In genomic region chr3:88002291-88002976, GRCm38 (mm10) we compare ENCODE assay signal across 10 mouse cellular contexts. TPM values are rescaled to one million over a fixed set of nuclear protein-coding genes. Genes with fewer than 3 reads are reported as not detected.
A peak's percentile ranks its signal among the peaks of the same experiment; 100 is the strongest.
DNase-seq lines count a peak whose midpoint lies in the region; ATAC-seq lines count a peak whose summit lies in the region.
"Had no signal": no experiment of that assay in that cellular context is flagged by ENCODE, and none has a peak within 500 bp of the region (broad histone marks: within the 10 kb centered on the region; RNA-seq: fewer than 3 reads in every experiment).

No protein-coding gene starts in this region.

- H3K27ac ChIP-seq in embryonic facial prominence, embryonic 10.5 days (replicated peaks): no peak overlapping the region
- H3K27ac ChIP-seq in limb, embryonic 13.5 days: no peak overlapping the region
- H3K27ac ChIP-seq in neural tube, embryonic 15.5 days (replicated peaks): peak overlapping the region; percentile 62
- H3K27ac ChIP-seq: embryonic facial prominence, embryonic 13.5 days; kidney, postnatal 0 days; midbrain, embryonic 12.5 days had no signal

- peaks cover 84% of the 10 kb centered on the region for H3K27me3 ChIP-seq in embryonic facial prominence, embryonic 10.5 days (replicated peaks; ENCODE audit: low read depth, poor library complexity, severe bottlenecking)
- H3K27me3 ChIP-seq in limb, embryonic 13.5 days: peaks cover 90% of the 10 kb centered on the region
- peaks cover 70% of the 10 kb centered on the region for H3K27me3 ChIP-seq in neural tube, embryonic 15.5 days (replicated peaks)

- H3K36me3 ChIP-seq in embryonic facial prominence, embryonic 10.5 days (replicated peaks): no peaks in the 10 kb centered on the region
- no peaks in the 10 kb centered on the region for H3K36me3 ChIP-seq in limb, embryonic 13.5 days
- H3K36me3 ChIP-seq in neural tube, embryonic 15.5 days: no peaks in the 10 kb centered on the region
- H3K36me3 ChIP-seq: embryonic facial prominence, embryonic 13.5 days; midbrain, embryonic 12.5 days had no signal

- peaks cover 7% of the 10 kb centered on the region; the same call in 1 of the 2 replicates for H3K9me3 ChIP-seq in embryonic facial prominence, embryonic 10.5 days
- peaks cover 11% of the 10 kb centered on the region for H3K9me3 ChIP-seq in limb, embryonic 13.5 days
- no peaks in the 10 kb centered on the region; the same call in 1 of the 2 replicates for H3K9me3 ChIP-seq in neural tube, embryonic 15.5 days (replicated peaks)
- H3K9me3 ChIP-seq: embryonic facial prominence, embryonic 13.5 days had no signal

- intact Hi-C loops in left cerebral cortex, postnatal 4 days (cut with DNase I): no loop called here

- ATAC-seq in limb, embryonic 13.5 days (ENCODE audit: low FRiP score, low read depth): no peak
- peak; percentile 38 for ATAC-seq in neural tube, embryonic 15.5 days (ENCODE audit: low FRiP score)
- ATAC-seq in CD4-positive, CD25-positive, alpha-beta regulatory T cell, adult 4 months: no peak

- 6% methylated on average over 17 of the region's 17 CpGs for WGBS in embryonic facial prominence, embryonic 10.5 days
- 3% methylated on average over 17 of the region's 17 CpGs for WGBS in limb, embryonic 13.5 days
- 4% methylated on average over 17 of the region's 17 CpGs for WGBS in neural tube, embryonic 15.5 days

- peaks cover 26% of the 10 kb centered on the region for H3K4me1 ChIP-seq in embryonic facial prominence, embryonic 10.5 days
- H3K4me1 ChIP-seq in limb, embryonic 13.5 days: peaks cover 26% of the 10 kb centered on the region
- peaks cover 42% of the 10 kb centered on the region for H3K4me1 ChIP-seq in neural tube, embryonic 15.5 days

- peak overlapping the region; percentile 0; the same call in 1 of the 2 replicates for H3K4me3 ChIP-seq in embryonic facial prominence, embryonic 10.5 days
- H3K4me3 ChIP-seq in limb, embryonic 13.5 days: 0 out of 2 replicates have a peak overlapping the region, but pooled peaks have one; percentile 2
- no peak overlapping the region for H3K4me3 ChIP-seq in neural tube, embryonic 15.5 days (replicated peaks)
- H3K4me3 ChIP-seq: embryonic facial prominence, embryonic 13.5 days; midbrain, embryonic 12.5 days had no signal

- H3K9ac ChIP-seq in limb, embryonic 13.5 days: no peak overlapping the region
- no peak overlapping the region for H3K9ac ChIP-seq in neural tube, embryonic 15.5 days (replicated peaks)
- H3K9ac ChIP-seq: embryonic facial prominence, embryonic 13.5 days; midbrain, embryonic 12.5 days had no signal

- DNase-seq in left cerebral cortex, postnatal 4 days: peak; percentile 67
- DNase-seq in left cerebral cortex, adult 8-10 months (ENCODE audit: low spot score in 2 of 2): no peak
- no peak for DNase-seq in embryonic facial prominence, embryonic 10.5 days (ENCODE audit: low spot score)
- DNase-seq in right cerebral cortex, postnatal 14 days: no peak

- 0 out of 2 replicates have a peak overlapping the region, but pooled peaks have one; percentile 14 for H3K4me2 ChIP-seq in limb, embryonic 13.5 days (replicated peaks)
- peak overlapping the region; percentile 33 for H3K4me2 ChIP-seq in neural tube, embryonic 15.5 days
- H3K4me2 ChIP-seq: embryonic facial prominence, embryonic 13.5 days; midbrain, embryonic 12.5 days had no signal

RNA-seq across cellular contexts. Expression of gene Bcan, which starts 2.4 kb away (rescaled TPM):
- 100 to 1,000 TPM; 183 to 192 TPM for total RNA-seq in left cerebral cortex, postnatal 4 days (2021)
- 100 to 1,000 TPM; 230 to 238 (median 233) TPM for total RNA-seq in left cerebral cortex, adult 8-10 months (2022)
- 0.32 and 0.41 TPM in 2 replicates for polyA plus RNA-seq in embryonic facial prominence, embryonic 10.5 days (2016; fragmentation: Nextera tagmentation; extraction: Ambion mirVana)
- 0.57 and 0.59 TPM in 2 replicates for polyA plus RNA-seq in limb, embryonic 13.5 days (2015; fragmentation: Nextera tagmentation; extraction: Ambion mirVana)
- polyA plus RNA-seq in neural tube, embryonic 15.5 days (2015; fragmentation: Nextera tagmentation; extraction: Ambion mirVana): 127 and 139 TPM in 2 replicates
- polyA plus RNA-seq in CD4-positive, CD25-positive, alpha-beta regulatory T cell, adult 4 months (2017; shearing (Covaris generic)): not detected
- polyA plus RNA-seq: kidney, postnatal 0 days had no signal

RNA-seq across cellular contexts. Expression of gene Hapln2, which starts 24.9 kb away (rescaled TPM):
- under 1 TPM; 0.40 to 0.46 TPM for total RNA-seq in left cerebral cortex, postnatal 4 days (2021)
- 10 to 100 TPM; 23.0 to 35.7 (median 32.1) TPM for total RNA-seq in left cerebral cortex, adult 8-10 months (2022)
- polyA plus RNA-seq in embryonic facial prominence, embryonic 10.5 days (2016; fragmentation: Nextera tagmentation; extraction: Ambion mirVana): not detected in 2 replicates
- polyA plus RNA-seq in limb, embryonic 13.5 days (2015; fragmentation: Nextera tagmentation; extraction: Ambion mirVana): 0.23 TPM in 1 of 2 replicates, not detected in the other
- polyA plus RNA-seq in neural tube, embryonic 15.5 days (2015; fragmentation: Nextera tagmentation; extraction: Ambion mirVana): 0.34 and 0.90 TPM in 2 replicates
- polyA plus RNA-seq in CD4-positive, CD25-positive, alpha-beta regulatory T cell, adult 4 months (2017; shearing (Covaris generic)): under 1 TPM in 1 of 2 experiments, not detected in 1; 0.17 TPM

RNA-seq across cellular contexts. Expression of gene Nes, which starts 31.6 kb away (rescaled TPM):
- total RNA-seq in left cerebral cortex, postnatal 4 days (2021): 10 to 100 TPM; 25.8 to 25.9 TPM
- 1 to 10 TPM; 4.0 to 5.5 (median 5.2) TPM for total RNA-seq in left cerebral cortex, adult 8-10 months (2022)
- polyA plus RNA-seq in embryonic facial prominence, embryonic 10.5 days (2016; fragmentation: Nextera tagmentation; extraction: Ambion mirVana): 35.3 and 46.2 TPM in 2 replicates
- 30.5 and 32.8 TPM in 2 replicates for polyA plus RNA-seq in limb, embryonic 13.5 days (2015; fragmentation: Nextera tagmentation; extraction: Ambion mirVana)
- polyA plus RNA-seq in neural tube, embryonic 15.5 days (2015; fragmentation: Nextera tagmentation; extraction: Ambion mirVana): 22.5 and 22.8 TPM in 2 replicates
- polyA plus RNA-seq in CD4-positive, CD25-positive, alpha-beta regulatory T cell, adult 4 months (2017; shearing (Covaris generic)): not detected

RNA-seq across cellular contexts. Expression of gene Gpatch4, which starts 40.5 kb away (rescaled TPM):
- total RNA-seq in left cerebral cortex, postnatal 4 days (2021): 10 to 100 TPM; 26.5 to 30.6 TPM
- total RNA-seq in left cerebral cortex, adult 8-10 months (2022): 10 to 100 TPM; 16.7 to 19.5 (median 18.1) TPM
- 52.2 and 52.4 TPM in 2 replicates for polyA plus RNA-seq in embryonic facial prominence, embryonic 10.5 days (2016; fragmentation: Nextera tagmentation; extraction: Ambion mirVana)
- polyA plus RNA-seq in limb, embryonic 13.5 days (2015; fragmentation: Nextera tagmentation; extraction: Ambion mirVana): 33.0 and 33.9 TPM in 2 replicates
- polyA plus RNA-seq in neural tube, embryonic 15.5 days (2015; fragmentation: Nextera tagmentation; extraction: Ambion mirVana): 36.6 and 42.6 TPM in 2 replicates
- polyA plus RNA-seq in CD4-positive, CD25-positive, alpha-beta regulatory T cell, adult 4 months (2017; shearing (Covaris generic)): 10 to 100 TPM; 33.8 to 36.0 TPM

RNA-seq across cellular contexts. Expression of gene Crabp2, which starts 54.0 kb away (rescaled TPM):
- 1 to 10 TPM; 6.9 to 8.2 TPM for total RNA-seq in left cerebral cortex, postnatal 4 days (2021)
- 1 to 10 TPM; 4.9 to 6.5 (median 5.9) TPM for total RNA-seq in left cerebral cortex, adult 8-10 months (2022)
- 686 and 800 TPM in 2 replicates for polyA plus RNA-seq in embryonic facial prominence, embryonic 10.5 days (2016; fragmentation: Nextera tagmentation; extraction: Ambion mirVana)
- 518 and 520 TPM in 2 replicates for polyA plus RNA-seq in limb, embryonic 13.5 days (2015; fragmentation: Nextera tagmentation; extraction: Ambion mirVana)
- polyA plus RNA-seq in neural tube, embryonic 15.5 days (2015; fragmentation: Nextera tagmentation; extraction: Ambion mirVana): 81.1 and 86.0 TPM in 2 replicates
- not detected for polyA plus RNA-seq in CD4-positive, CD25-positive, alpha-beta regulatory T cell, adult 4 months (2017; shearing (Covaris generic))

Comparison
In these comparisons a context has a peak if more than half of its experiments do, and no peak if none do; other contexts are left out.
1. RNA of gene Bcan, which starts 2.4 kb away (polyA plus RNA-seq): 127 to 139 TPM in neural tube, embryonic 15.5 days; 0.57 to 0.59 TPM in limb, embryonic 13.5 days, 0.32 to 0.41 TPM in embryonic facial prominence, embryonic 10.5 days and not detected in CD4-positive, CD25-positive, alpha-beta regulatory T cell, adult 4 months; every median in the first group is over 10 times any median in the second.
2. RNA of gene Nes, which starts 31.6 kb away (polyA plus RNA-seq): 35.3 to 46.2 TPM in embryonic facial prominence, embryonic 10.5 days, 30.5 to 32.8 TPM in limb, embryonic 13.5 days and 22.5 to 22.8 TPM in neural tube, embryonic 15.5 days; not detected in CD4-positive, CD25-positive, alpha-beta regulatory T cell, adult 4 months; every median in the first group is over 10 times any median in the second.